Mouse (Mus musculus) brain, embryonic 14.5 days (tissue): ENCODE results near the gene Agbl1.

Experiments
- CTCF ChIP-seq: fragments of 200-500 bp; IDR thresholded peaks from 2 replicates; pipeline ENCODE4 v1.5.1; 2012; ENCODE audit warnings: inconsistent platforms, mild to moderate bottlenecking, moderate library complexity, borderline replicate concordance; ENCODE audit not compliant: insufficient read depth, insufficient read length; ENCODE audit errors: extremely low read depth
- POLR2A ChIP-seq: fragments of 200-500 bp; IDR thresholded peaks from 2 replicates; pipeline ENCODE4 v1.6.1; 2012; ENCODE audit warnings: mild to moderate bottlenecking, inconsistent platforms, borderline replicate concordance; ENCODE audit not compliant: poor library complexity, insufficient read depth, insufficient read length, severe bottlenecking; ENCODE audit errors: extremely low read depth

DNA sequence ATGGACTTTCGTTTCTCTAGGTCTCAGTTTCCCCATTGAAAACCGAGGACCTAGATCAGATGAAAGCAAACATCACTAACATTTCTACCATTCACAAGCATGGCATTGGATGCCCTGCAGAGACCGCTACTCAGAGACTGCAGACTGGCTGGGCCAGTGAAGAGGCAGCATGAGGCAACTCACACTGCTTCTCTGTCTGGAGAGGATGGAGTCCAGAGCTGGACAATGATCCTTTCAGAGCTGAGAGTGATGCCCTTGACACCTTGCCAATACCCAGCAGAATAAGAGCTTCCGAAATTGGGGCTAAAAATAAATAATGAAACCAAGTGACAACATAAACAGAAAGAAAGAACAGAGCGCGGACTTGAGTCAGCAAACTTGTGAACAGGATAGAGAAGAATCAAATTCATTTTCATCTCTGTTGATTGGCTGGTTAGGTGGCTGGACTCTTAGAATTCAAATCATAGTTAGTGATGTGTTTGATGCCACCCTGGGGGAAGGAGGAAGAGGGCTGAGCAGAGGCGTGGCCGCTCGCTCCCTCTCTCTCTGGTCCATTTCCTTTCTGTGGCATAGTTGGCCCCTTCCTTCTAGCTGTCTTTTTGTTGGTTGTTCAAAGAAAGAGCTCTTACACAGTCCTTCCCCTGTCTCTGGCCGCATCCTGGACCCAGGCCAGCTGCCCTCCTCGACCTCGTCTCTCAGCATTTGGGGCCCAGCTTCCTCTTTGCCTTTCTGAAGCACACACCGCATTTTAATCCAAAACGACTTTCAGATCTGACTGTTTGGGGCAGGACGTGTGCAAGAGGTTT is 903.1 kb downstream of the Agbl1 start:
- TF ChIP-seq CTCF (no peak), POLR2A (no peak)
